Mouse (Mus musculus): ENCODE data around the gene Vsig8. TPM values are rescaled to one million over a fixed set of nuclear protein-coding genes. Genes with fewer than 3 reads are reported as not detected.

The Vsig8 gene
- not detected in 2 replicates for polyA plus RNA-seq (2015; fragmentation: Nextera tagmentation; extraction: Ambion mirVana)

GRCm38 (mm10) chr1:172555638-172556037 lies at the start of gene Vsig8:
Vsig8 (plus strand) TSS chr1:172555938.

GRCm38 (mm10) chr1:172520576-172521440 lies 34.9 kb upstream of the Vsig8 start, which contains the start of gene Cfap45:
Cfap45 (plus strand) TSS chr1:172520801.

GRCm38 (mm10) chr1:172590385-172590784 lies 34.6 kb downstream of the Vsig8 start, which contains the start of gene Slamf8:
Slamf8 (minus strand) TSS chr1:172590568.

GRCm38 (mm10) chr1:172602326-172602725 lies 46.6 kb downstream of the Vsig8 start, which contains the start of gene Fcrl6:
Fcrl6 (minus strand) TSS chr1:172602551.

Other genes with a start within 250 kb of the Vsig8 start
- gene Kcnj9, start 226.6 kb upstream of the Vsig8 start, polyA plus RNA-seq (2015; fragmentation: Nextera tagmentation; extraction: Ambion mirVana): not detected in 2 replicates
- 0.27 and 0.38 TPM in 2 replicates for gene Kcnj10, start 214.7 kb upstream of the Vsig8 start, polyA plus RNA-seq (2015; fragmentation: Nextera tagmentation; extraction: Ambion mirVana)
- gene Pigm, start 179.4 kb upstream of the Vsig8 start, polyA plus RNA-seq (2015; fragmentation: Nextera tagmentation; extraction: Ambion mirVana): 2.4 TPM in 2 replicates
- 0.49 and 0.72 TPM in 2 replicates for gene Slamf9, start 80.6 kb upstream of the Vsig8 start, polyA plus RNA-seq (2015; fragmentation: Nextera tagmentation; extraction: Ambion mirVana)
- gene Igsf9, start 74.2 kb upstream of the Vsig8 start, polyA plus RNA-seq (2015; fragmentation: Nextera tagmentation; extraction: Ambion mirVana): 0.81 and 2.2 TPM in 2 replicates
- 143 and 184 TPM in 2 replicates for gene Tagln2, start 55.9 kb upstream of the Vsig8 start, polyA plus RNA-seq (2015; fragmentation: Nextera tagmentation; extraction: Ambion mirVana)
- gene Cfap45, start 35.1 kb upstream of the Vsig8 start, polyA plus RNA-seq (2015; fragmentation: Nextera tagmentation; extraction: Ambion mirVana): 1.2 and 1.4 TPM in 2 replicates
- gene Slamf8, start 34.6 kb downstream of the Vsig8 start, polyA plus RNA-seq (2015; fragmentation: Nextera tagmentation; extraction: Ambion mirVana): 0.14 TPM in 1 of 2 replicates, not detected in the other
- not detected in 2 replicates for gene Fcrl6, start 46.6 kb downstream of the Vsig8 start, polyA plus RNA-seq (2015; fragmentation: Nextera tagmentation; extraction: Ambion mirVana)
- 35.3 and 40.9 TPM in 2 replicates for gene Dusp23, start 77.0 kb downstream of the Vsig8 start, polyA plus RNA-seq (2015; fragmentation: Nextera tagmentation; extraction: Ambion mirVana)
- 0.15 and 0.33 TPM in 2 replicates for gene Crp, start 142.1 kb downstream of the Vsig8 start, polyA plus RNA-seq (2015; fragmentation: Nextera tagmentation; extraction: Ambion mirVana)

All from skeletal muscle tissue, postnatal 0 days (tissue).